Comparison of ENCODE assay signal across 18 mouse cellular contexts in the genomic region with DNA sequence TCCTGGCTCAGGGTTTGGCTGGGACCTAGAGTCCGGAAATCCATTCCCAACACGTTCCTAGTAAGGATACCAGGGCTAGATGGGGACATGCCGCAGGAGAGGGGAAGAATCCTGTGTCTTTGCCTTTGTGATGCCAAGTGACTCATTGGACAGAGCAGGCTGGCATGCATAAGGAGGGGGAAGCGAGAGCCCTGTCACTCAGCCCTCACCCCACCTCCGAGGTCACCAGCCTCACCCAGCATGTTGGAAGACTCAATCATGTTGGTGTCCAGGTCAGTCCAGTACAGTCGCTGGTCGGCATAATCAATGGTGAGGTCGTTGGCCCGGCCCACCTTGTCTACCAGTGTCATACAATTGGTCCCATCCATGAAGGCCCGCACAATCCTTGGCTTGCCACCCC.
"Had no signal": no experiment of that assay in that cellular context is flagged by ENCODE, and none has a peak within 500 bp of the region (broad histone marks: within the 10 kb centered on the region; RNA-seq: fewer than 3 reads in every experiment).

No protein-coding gene starts in this region.

- DNase-seq: kidney, adult 2 months; kidney, postnatal 25 days; layer of hippocampus, adult 9-11 months; liver; lung, adult 2 months; lung, postnatal 14 days; lung, postnatal 4 days; midbrain, embryonic 14.5 days; thymus, adult 18-20 months; thymus, postnatal 4 days had no signal

- H3K9ac ChIP-seq: limb, embryonic 13.5 days; liver, embryonic 15.5 days had no signal

- H3K4me3 ChIP-seq: layer of hippocampus, adult 2 months; limb, embryonic 10.5 days; limb, embryonic 13.5 days; liver, embryonic 15.5 days had no signal

- H3K27me3 ChIP-seq: limb, embryonic 13.5 days; liver, embryonic 15.5 days had no signal

- H3K4me2 ChIP-seq: limb, embryonic 13.5 days; liver, embryonic 15.5 days; midbrain, embryonic 11.5 days had no signal

- H3K4me1 ChIP-seq: limb, embryonic 10.5 days; limb, embryonic 13.5 days; liver, embryonic 15.5 days had no signal

- H3K9me3 ChIP-seq: limb, embryonic 10.5 days; limb, embryonic 13.5 days; liver, embryonic 15.5 days had no signal

- ATAC-seq: intestine, postnatal 0 days had no signal

- H3K27ac ChIP-seq: kidney, postnatal 0 days; layer of hippocampus, adult 2 months; limb, embryonic 10.5 days; limb, embryonic 13.5 days; liver, embryonic 15.5 days; stomach, postnatal 0 days had no signal
